Mouse (Mus musculus): ENCODE data around the gene Avil.

The Avil gene

GRCm38 (mm10) chr10:127000529-127000928 lies at the start of gene Avil:
TSS of gene Avil (plus strand) at chr10:127000709.
- ATAC-seq (ENCODE audit: low TSS enrichment): no peak

GRCm38 (mm10) chr10:126952375-126952774 lies 48.1 kb upstream of the Avil start:
- ATAC-seq (ENCODE audit: low TSS enrichment): no peak

- ATAC-seq (ENCODE audit: low TSS enrichment): peak; percentile 56
These were observed 47.5 kb upstream of the Avil start for GRCm38 (mm10) chr10:126953029-126953471.

GRCm38 (mm10) chr10:126956692-126957358 lies 43.7 kb upstream of the Avil start:
- peak; percentile 58 for ATAC-seq (ENCODE audit: low TSS enrichment)

- peak; percentile 15 for ATAC-seq (ENCODE audit: low TSS enrichment)
These were observed 43.0 kb upstream of the Avil start for GRCm38 (mm10) chr10:126957359-126958107.

- no peak for ATAC-seq (ENCODE audit: low TSS enrichment)
These were observed 40.0 kb upstream of the Avil start for GRCm38 (mm10) chr10:126960496-126960895.

- no peak for ATAC-seq (ENCODE audit: low TSS enrichment)
These were observed 38.8 kb upstream of the Avil start for GRCm38 (mm10) chr10:126961757-126962156.

GRCm38 (mm10) chr10:126962271-126962965 lies 38.1 kb upstream of the Avil start:
- ATAC-seq (ENCODE audit: low TSS enrichment): peak; percentile 53

GRCm38 (mm10) chr10:126962966-126963330 lies 37.6 kb upstream of the Avil start:
- ATAC-seq (ENCODE audit: low TSS enrichment): peak; percentile 53

GRCm38 (mm10) chr10:126963821-126964220 lies 36.7 kb upstream of the Avil start:
- ATAC-seq (ENCODE audit: low TSS enrichment): no peak

- ATAC-seq (ENCODE audit: low TSS enrichment): no peak
These were observed 29.0 kb upstream of the Avil start for GRCm38 (mm10) chr10:126971363-126972050.

GRCm38 (mm10) chr10:126972051-126972725 lies 28.3 kb upstream of the Avil start:
- no peak for ATAC-seq (ENCODE audit: low TSS enrichment)

GRCm38 (mm10) chr10:126972988-126973387 lies 27.5 kb upstream of the Avil start:
- ATAC-seq (ENCODE audit: low TSS enrichment): no peak

GRCm38 (mm10) chr10:126975706-126976105 lies 24.8 kb upstream of the Avil start:
- no peak for ATAC-seq (ENCODE audit: low TSS enrichment)

GRCm38 (mm10) chr10:126977076-126977475 lies 23.4 kb upstream of the Avil start:
- no peak for ATAC-seq (ENCODE audit: low TSS enrichment)

- ATAC-seq (ENCODE audit: low TSS enrichment): peak; percentile 73
These were observed 22.1 kb upstream of the Avil start, which contains the start of gene Ctdsp2 for GRCm38 (mm10) chr10:126978277-126978994. TSS of gene Ctdsp2 (plus strand) at chr10:126978717.

- ATAC-seq (ENCODE audit: low TSS enrichment): no peak
These were observed 21.3 kb upstream of the Avil start for GRCm38 (mm10) chr10:126979121-126979635.

- ATAC-seq (ENCODE audit: low TSS enrichment): peak; percentile 9; the same call in 1 of the 2 replicates
These were observed 20.8 kb upstream of the Avil start for GRCm38 (mm10) chr10:126979636-126980151.

- ATAC-seq (ENCODE audit: low TSS enrichment): peak; percentile 3; the same call in 1 of the 2 replicates
These were observed 20.1 kb upstream of the Avil start for GRCm38 (mm10) chr10:126980221-126980932.

Measured in frontal cortex, adult (tissue).